Mouse (Mus musculus): ENCODE measurements around the gene Stag3. TPM values are rescaled to one million over a fixed set of nuclear protein-coding genes. Genes with fewer than 3 reads are reported as not detected.

Gene Stag3
- polyA plus RNA-seq, 1 experiment from 2014 or later, result 1.6 TPM

GRCm38 (mm10) chr5:138299613-138300012 is 19.6 kb downstream of the Stag3 start:
- Histone ChIP-seq H3K27ac (no peak overlapping the region), H3K9me3 (replicated peaks) (no peaks in the 10 kb centered on the region), H3K36me3 (no peaks in the 10 kb centered on the region), H3K27me3 (no peaks in the 10 kb centered on the region), H3K9ac (no peak overlapping the region), H3K4me3 (replicated peaks) (no peak overlapping the region), H3K4me1 (replicated peaks) (no peaks in the 10 kb centered on the region), H3K4me2 (no peak overlapping the region)
- DNase-seq (no peak), ATAC-seq (ENCODE audit: low read depth) (no peak)
- 48% methylated on average over 2 of the region's 2 CpGs for WGBS (ENCODE audit: insufficient replicate concordance)

DNA sequence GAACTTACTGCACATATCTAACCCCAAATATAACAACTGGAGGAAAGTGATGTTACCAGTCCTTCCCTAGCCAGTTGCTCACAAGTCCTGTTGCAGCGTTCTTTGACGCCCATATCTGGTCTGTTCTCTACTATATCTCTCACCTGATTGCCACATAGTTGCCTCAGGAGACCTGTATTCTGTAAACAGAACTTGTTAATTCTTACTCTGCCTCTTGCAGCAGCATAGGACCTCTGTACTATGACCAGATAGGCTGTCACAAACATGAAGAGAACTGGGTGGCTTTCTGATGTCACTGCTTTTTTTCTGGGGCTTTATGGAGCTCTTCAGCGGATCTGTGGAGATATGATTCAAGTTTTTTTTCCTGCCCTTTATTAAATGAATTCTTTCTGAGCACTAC is 32.8 kb downstream of the Stag3 start:
- WGBS (ENCODE audit: insufficient replicate concordance), result 66% methylated on average over 3 of the region's 3 CpGs
- Histone ChIP-seq H3K36me3 (no peaks in the 10 kb centered on the region), H3K4me3 (replicated peaks) (no peak overlapping the region), H3K27me3 (no peaks in the 10 kb centered on the region), H3K4me2 (no peak overlapping the region), H3K27ac (no peak overlapping the region), H3K9me3 (replicated peaks) (no peaks in the 10 kb centered on the region), H3K4me1 (replicated peaks) (no peaks in the 10 kb centered on the region), H3K9ac (no peak overlapping the region)
- ATAC-seq (ENCODE audit: low read depth) (no peak), DNase-seq (no peak)

GRCm38 (mm10) chr5:138341661-138342060 is 61.6 kb downstream of the Stag3 start, which contains the start of gene Pvrig:
Gene Pvrig (plus strand): TSS chr5:138341961.
- no peaks in the 10 kb centered on the region for H3K27me3 ChIP-seq
- no peak within 1 kb of the TSS for H3K4me2 ChIP-seq
- H3K9ac ChIP-seq, result no peak within 1 kb of the TSS
- H3K36me3 ChIP-seq, result no peaks in the 10 kb centered on the region
- H3K4me3 ChIP-seq (replicated peaks), result no peak within 1 kb of the TSS
- no peaks in the 10 kb centered on the region for H3K4me1 ChIP-seq (replicated peaks)
- ATAC-seq (ENCODE audit: low read depth) (no peak), DNase-seq (no peak)
- no peaks in the 10 kb centered on the region for H3K9me3 ChIP-seq (replicated peaks)
- WGBS (ENCODE audit: insufficient replicate concordance), result 63% methylated on average over 2 of the region's 2 CpGs
- H3K27ac ChIP-seq, result no peak within 1 kb of the TSS

GRCm38 (mm10) chr5:138343216-138343615 is 63.2 kb downstream of the Stag3 start:
- no peaks in the 10 kb centered on the region for H3K4me1 ChIP-seq (replicated peaks)
- no peaks in the 10 kb centered on the region for H3K27me3 ChIP-seq
- H3K4me3 ChIP-seq (replicated peaks), result no peak overlapping the region
- WGBS (ENCODE audit: insufficient replicate concordance), result 57% methylated on average over 3 of the region's 3 CpGs
- no peaks in the 10 kb centered on the region for H3K9me3 ChIP-seq (replicated peaks)
- no peak overlapping the region for H3K4me2 ChIP-seq
- DNase-seq (no peak), ATAC-seq (ENCODE audit: low read depth) (no peak)
- no peak overlapping the region for H3K27ac ChIP-seq
- H3K9ac ChIP-seq, result no peak overlapping the region
- no peaks in the 10 kb centered on the region for H3K36me3 ChIP-seq

Other genes with a start within 250 kb of the Stag3 start
- not detected in 2 replicates for gene Smok3c, start 227.0 kb upstream of the Stag3 start, polyA plus RNA-seq (2015; fragmentation: Nextera tagmentation; extraction: Ambion mirVana)
- gene Zkscan1, start 195.2 kb upstream of the Stag3 start, polyA plus RNA-seq (2015; fragmentation: Nextera tagmentation; extraction: Ambion mirVana), result 3.8 and 5.2 TPM in 2 replicates
- 15.4 and 16.0 TPM in 2 replicates for gene Zscan21, start 163.3 kb upstream of the Stag3 start, polyA plus RNA-seq (2015; fragmentation: Nextera tagmentation; extraction: Ambion mirVana)
- gene Zfp113, start 124.5 kb upstream of the Stag3 start, polyA plus RNA-seq (2015; fragmentation: Nextera tagmentation; extraction: Ambion mirVana), result 4.6 and 5.2 TPM in 2 replicates
- 180 TPM in 2 replicates for gene Cops6, start 119.2 kb upstream of the Stag3 start, polyA plus RNA-seq (2015; fragmentation: Nextera tagmentation; extraction: Ambion mirVana)
- 5.9 and 7.4 TPM in 2 replicates for gene Ap4m1, start 108.2 kb upstream of the Stag3 start, polyA plus RNA-seq (2015; fragmentation: Nextera tagmentation; extraction: Ambion mirVana)
- 224 and 255 TPM in 2 replicates for gene Mcm7, start 107.8 kb upstream of the Stag3 start, polyA plus RNA-seq (2015; fragmentation: Nextera tagmentation; extraction: Ambion mirVana)
- gene Taf6, start 92.8 kb upstream of the Stag3 start, polyA plus RNA-seq (2015; fragmentation: Nextera tagmentation; extraction: Ambion mirVana), result 39.1 and 50.9 TPM in 2 replicates
- gene Cnpy4, start 92.8 kb upstream of the Stag3 start, polyA plus RNA-seq (2015; fragmentation: Nextera tagmentation; extraction: Ambion mirVana), result 17.6 and 18.4 TPM in 2 replicates
- gene Mblac1, start 85.9 kb upstream of the Stag3 start, polyA plus RNA-seq (2015; fragmentation: Nextera tagmentation; extraction: Ambion mirVana), result 3.7 and 4.1 TPM in 2 replicates
- gene Nxpe5, start 54.3 kb upstream of the Stag3 start, polyA plus RNA-seq (2015; fragmentation: Nextera tagmentation; extraction: Ambion mirVana), result 0.07 and 0.08 TPM in 2 replicates
- gene Lamtor4, start 24.8 kb upstream of the Stag3 start, polyA plus RNA-seq (2015; fragmentation: Nextera tagmentation; extraction: Ambion mirVana), result 32.0 and 33.7 TPM in 2 replicates
- 2.8 and 3.6 TPM in 2 replicates for gene BC037034, start 16.2 kb upstream of the Stag3 start, polyA plus RNA-seq (2015; fragmentation: Nextera tagmentation; extraction: Ambion mirVana)
- 0.14 and 0.23 TPM in 2 replicates for gene Gal3st4, start 7.4 kb upstream of the Stag3 start, polyA plus RNA-seq (2015; fragmentation: Nextera tagmentation; extraction: Ambion mirVana)
- not detected in 2 replicates for gene Gm43720, start 282 bp upstream of the Stag3 start, polyA plus RNA-seq (2015; fragmentation: Nextera tagmentation; extraction: Ambion mirVana)
- 0.92 and 1.3 TPM in 2 replicates for gene Gpc2, start 235 bp upstream of the Stag3 start, polyA plus RNA-seq (2015; fragmentation: Nextera tagmentation; extraction: Ambion mirVana)
- gene Pvrig, start 61.7 kb downstream of the Stag3 start, polyA plus RNA-seq (2015; fragmentation: Nextera tagmentation; extraction: Ambion mirVana), result 0.36 and 0.53 TPM in 2 replicates
- 5.6 and 6.4 TPM in 2 replicates for gene Zfp157, start 161.2 kb downstream of the Stag3 start, polyA plus RNA-seq (2015; fragmentation: Nextera tagmentation; extraction: Ambion mirVana)